Mouse (Mus musculus): ENCODE measurements around the gene Bcr. TPM values are rescaled to one million over a fixed set of nuclear protein-coding genes. Genes with fewer than 3 reads are reported as not detected.

Gene Bcr
- polyA plus RNA-seq, 1 experiment = 9.1 TPM

- Histone ChIP-seq H3K27ac (replicated peaks; ENCODE audit: low read depth, low read length) (no peak overlapping the region), H3K4me1 (ENCODE audit: control insufficient read depth, insufficient read depth, insufficient read length, low read length) (peaks cover 26% of the 10 kb centered on the region), H3K4me3 (ENCODE audit: insufficient read depth, low read depth, low read length) (no peak overlapping the region)
Observed at GRCm38 (mm10) chr10:75098446-75099183, 38.2 kb downstream of the Bcr start.

DNA sequence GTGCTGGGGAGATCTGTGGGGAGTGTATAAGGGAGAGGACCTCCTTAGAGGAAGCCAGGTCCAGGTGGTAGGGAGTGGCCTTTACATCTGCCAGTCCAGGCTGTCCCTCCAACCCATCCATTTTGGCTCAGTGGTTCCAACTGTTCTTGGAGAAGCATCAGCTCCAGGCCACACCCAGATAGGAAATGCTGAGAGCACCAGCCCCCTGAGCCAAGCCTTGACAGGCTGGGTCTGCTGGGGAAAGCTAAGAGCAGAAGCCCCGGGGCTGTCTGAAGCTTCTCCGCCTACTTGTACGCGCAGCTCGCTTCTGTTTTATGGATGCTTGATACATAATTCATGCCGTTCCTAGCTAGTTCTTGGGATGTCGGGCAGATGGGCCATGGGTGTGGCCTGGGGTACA, 39.9 kb downstream of the Bcr start:
- Histone ChIP-seq H3K4me3 (ENCODE audit: insufficient read depth, low read depth, low read length) (no peak overlapping the region), H3K4me1 (ENCODE audit: control insufficient read depth, insufficient read depth, insufficient read length, low read length) (peaks cover 37% of the 10 kb centered on the region), H3K27ac (replicated peaks; ENCODE audit: low read depth, low read length) (no peak overlapping the region)

- Histone ChIP-seq H3K4me3 (ENCODE audit: insufficient read depth, low read depth, low read length) (no peak overlapping the region), H3K4me1 (ENCODE audit: control insufficient read depth, insufficient read depth, insufficient read length, low read length) (peaks cover 36% of the 10 kb centered on the region), H3K27ac (replicated peaks; ENCODE audit: low read depth, low read length) (no peak overlapping the region)
Observed at GRCm38 (mm10) chr10:75103502-75103901, 43.1 kb downstream of the Bcr start.

DNA sequence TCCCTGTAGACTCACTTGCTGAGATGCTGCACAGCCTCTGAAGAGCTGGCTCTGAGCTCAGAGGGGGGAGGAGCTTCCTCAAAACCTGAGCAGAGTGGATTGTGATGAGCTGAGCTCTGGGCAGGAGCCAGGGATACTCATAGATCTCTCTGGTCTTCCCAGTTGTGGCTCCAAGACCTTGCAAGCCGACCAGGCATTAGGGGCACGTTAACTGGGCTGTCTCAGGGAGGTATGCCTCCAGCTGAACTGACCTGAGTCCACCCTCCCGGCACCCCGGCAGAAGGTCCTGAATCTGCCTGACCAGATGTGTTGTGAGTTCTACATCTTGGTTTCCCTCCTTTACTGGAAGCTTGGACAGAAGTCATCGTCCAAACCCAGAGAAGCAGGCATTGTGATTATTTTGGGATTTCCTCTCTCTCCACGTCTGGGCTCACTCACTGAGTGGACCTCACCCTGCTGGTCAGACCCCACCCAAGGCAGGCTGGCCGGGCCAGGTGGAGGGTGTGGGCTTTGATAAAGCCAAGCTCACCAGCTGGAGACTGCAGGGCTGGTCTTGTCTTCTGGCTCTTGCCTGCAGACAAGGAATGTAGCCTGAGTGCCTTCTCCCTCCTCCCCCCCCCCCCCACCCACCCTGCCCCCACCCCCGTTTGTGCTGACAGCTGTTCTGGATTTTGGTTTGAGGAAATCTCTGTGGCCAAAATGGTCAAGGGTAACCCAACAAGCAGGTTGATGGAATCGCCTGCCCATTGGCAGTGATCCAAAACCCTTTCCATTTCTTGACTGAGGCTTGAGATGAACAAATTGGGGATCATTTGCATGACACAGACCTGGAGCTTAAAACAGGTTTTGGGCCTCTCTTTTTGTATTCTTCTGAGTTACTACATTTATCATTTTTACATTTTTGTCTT, 44.1 kb downstream of the Bcr start:
- no peak overlapping the region for H3K4me3 ChIP-seq (ENCODE audit: insufficient read depth, low read depth, low read length)
- peak overlapping the region; percentile 71 for H3K27ac ChIP-seq (replicated peaks; ENCODE audit: low read depth, low read length)

GRCm38 (mm10) chr10:75105099-75105461, 44.7 kb downstream of the Bcr start:
- peak overlapping the region; percentile 65 for H3K27ac ChIP-seq (replicated peaks; ENCODE audit: low read depth, low read length)
- H3K4me3 ChIP-seq (ENCODE audit: insufficient read depth, low read depth, low read length) = no peak overlapping the region
- peaks cover 33% of the 10 kb centered on the region for H3K4me1 ChIP-seq (ENCODE audit: control insufficient read depth, insufficient read depth, insufficient read length, low read length)

More for the DNA sequence above, 44.1 kb downstream of the Bcr start:
- H3K4me1 ChIP-seq (ENCODE audit: control insufficient read depth, insufficient read depth, insufficient read length, low read length) = peaks cover 34% of the 10 kb centered on the region

DNA sequence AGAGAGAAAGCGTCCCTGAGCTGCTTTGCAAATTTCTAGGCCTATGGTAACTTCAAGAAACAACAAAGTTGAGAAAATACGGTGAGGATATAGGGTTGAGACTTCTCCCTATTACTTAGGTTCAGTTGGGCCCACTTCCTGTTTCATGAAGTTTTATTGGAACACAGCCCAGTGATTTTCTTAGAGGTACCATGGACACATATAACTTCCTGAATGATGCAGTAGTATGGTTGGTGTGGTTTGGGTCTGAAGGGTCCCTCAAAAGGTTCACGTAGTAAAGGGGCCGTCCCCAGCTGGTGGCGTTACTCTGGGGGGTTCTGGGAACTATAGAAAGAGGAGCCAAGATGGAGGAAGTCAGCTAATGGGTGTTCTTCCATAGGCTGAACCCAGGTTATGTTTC, 45.3 kb downstream of the Bcr start:
- no peak overlapping the region for H3K4me3 ChIP-seq (ENCODE audit: insufficient read depth, low read depth, low read length)
- H3K27ac ChIP-seq (replicated peaks; ENCODE audit: low read depth, low read length) = peak overlapping the region; percentile 65
- peaks cover 31% of the 10 kb centered on the region for H3K4me1 ChIP-seq (ENCODE audit: control insufficient read depth, insufficient read depth, insufficient read length, low read length)

DNA sequence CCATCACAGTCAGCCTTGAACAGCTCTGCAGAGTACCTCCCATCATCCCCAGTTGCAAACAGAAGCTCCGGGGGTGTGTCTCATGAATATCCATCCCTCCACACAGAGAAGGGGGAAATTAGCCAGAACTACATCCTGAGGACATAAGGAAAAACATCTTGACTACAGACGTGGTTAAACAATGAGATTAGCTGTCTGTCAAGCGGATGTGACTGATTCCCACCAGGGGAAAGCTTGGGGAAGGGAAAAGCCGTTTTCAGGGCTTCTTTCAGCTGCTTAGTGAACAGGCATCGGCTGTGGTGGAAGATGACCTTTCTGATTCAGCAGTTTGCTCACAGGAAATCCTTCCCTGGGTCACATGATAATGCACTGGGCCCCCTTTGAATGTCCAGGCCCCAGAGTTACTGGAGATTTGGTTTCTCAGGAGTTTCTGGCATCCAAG, 46.6 kb downstream of the Bcr start:
- Histone ChIP-seq H3K27ac (replicated peaks; ENCODE audit: low read depth, low read length) (peak overlapping the region; percentile 71), H3K4me3 (ENCODE audit: insufficient read depth, low read depth, low read length) (no peak overlapping the region), H3K4me1 (ENCODE audit: control insufficient read depth, insufficient read depth, insufficient read length, low read length) (peaks cover 31% of the 10 kb centered on the region)

GRCm38 (mm10) chr10:75108092-75108491, 47.7 kb downstream of the Bcr start:
- no peak overlapping the region for H3K4me3 ChIP-seq (ENCODE audit: insufficient read depth, low read depth, low read length)
- H3K4me1 ChIP-seq (ENCODE audit: control insufficient read depth, insufficient read depth, insufficient read length, low read length) = peaks cover 30% of the 10 kb centered on the region
- H3K27ac ChIP-seq (replicated peaks; ENCODE audit: low read depth, low read length) = no peak overlapping the region

DNA sequence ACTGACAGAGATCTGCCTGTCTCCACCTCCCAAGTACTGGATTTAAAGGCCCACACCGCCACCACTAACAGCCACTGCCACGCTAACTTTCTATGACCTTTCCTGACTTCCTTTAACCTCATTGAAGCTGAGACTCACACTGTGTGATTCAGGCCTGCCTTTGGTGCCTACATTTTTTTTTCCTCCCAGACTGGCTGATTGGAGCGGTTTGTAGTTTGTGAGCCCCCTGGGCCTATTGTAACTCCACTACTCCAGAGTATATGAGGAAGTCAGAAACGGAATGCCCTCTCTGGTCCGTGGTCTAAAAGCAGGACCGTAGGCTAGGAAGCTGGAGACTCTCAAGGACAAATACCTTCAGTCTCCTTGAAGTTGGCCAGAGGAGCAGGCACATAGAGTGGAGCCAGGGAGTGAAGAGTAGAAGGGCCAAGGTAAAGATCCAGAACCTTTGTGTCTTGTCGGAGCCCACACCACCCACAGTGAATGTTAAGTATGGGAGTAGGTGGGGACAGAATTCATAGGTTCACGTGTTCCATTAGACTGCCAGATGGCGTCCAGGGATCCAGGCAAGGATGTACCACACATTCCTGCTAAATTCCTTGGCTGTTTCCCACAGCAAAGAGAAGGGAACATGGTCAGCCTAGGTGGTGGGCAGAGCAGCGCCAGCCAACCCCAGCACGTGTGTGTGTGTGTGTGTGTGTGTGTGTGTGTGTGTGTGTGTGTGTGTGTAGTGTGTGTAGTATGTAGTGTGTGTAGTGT, 51.2 kb downstream of the Bcr start:
- no peak overlapping the region for H3K27ac ChIP-seq (replicated peaks; ENCODE audit: low read depth, low read length)
- peaks cover 5% of the 10 kb centered on the region; the same call in 1 of the 2 replicates for H3K4me1 ChIP-seq (ENCODE audit: control insufficient read depth, insufficient read depth, insufficient read length, low read length)
- H3K4me3 ChIP-seq (ENCODE audit: insufficient read depth, low read depth, low read length) = no peak overlapping the region

DNA sequence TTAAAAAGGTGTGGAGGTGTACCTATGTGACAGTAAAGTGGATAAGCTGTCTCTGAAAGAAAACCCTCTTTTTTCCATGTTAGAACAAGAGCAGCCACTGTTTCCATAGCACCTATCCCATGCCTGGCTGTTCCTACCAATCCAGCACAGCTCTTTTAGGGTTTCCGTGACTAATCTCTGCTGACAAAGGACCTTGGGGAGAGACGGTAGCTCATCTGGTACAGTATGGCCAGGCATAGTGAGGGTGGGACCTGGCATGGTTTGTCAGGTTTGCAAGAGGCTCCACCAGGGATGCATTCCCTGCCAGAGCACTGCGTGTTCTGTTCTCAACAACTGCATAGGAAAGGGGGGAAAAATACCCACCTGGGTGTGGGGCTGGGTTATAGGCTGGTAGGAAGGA, 52.0 kb downstream of the Bcr start:
- H3K4me3 ChIP-seq (ENCODE audit: insufficient read depth, low read depth, low read length) = no peak overlapping the region
- H3K4me1 ChIP-seq (ENCODE audit: control insufficient read depth, insufficient read depth, insufficient read length, low read length) = 0 out of 2 replicates have a peak, but pooled peaks cover 8% of the 10 kb centered on the region
- H3K27ac ChIP-seq (replicated peaks; ENCODE audit: low read depth, low read length) = no peak overlapping the region

- H3K4me3 ChIP-seq (ENCODE audit: insufficient read depth, low read depth, low read length) = no peak overlapping the region
Observed at GRCm38 (mm10) chr10:75113620-75114019, 53.2 kb downstream of the Bcr start.

GRCm38 (mm10) chr10:75115240-75115639, 54.8 kb downstream of the Bcr start:
- no peak overlapping the region for H3K4me3 ChIP-seq (ENCODE audit: insufficient read depth, low read depth, low read length)
- no peak overlapping the region for H3K27ac ChIP-seq (replicated peaks; ENCODE audit: low read depth, low read length)
- H3K4me1 ChIP-seq (ENCODE audit: control insufficient read depth, insufficient read depth, insufficient read length, low read length) = peaks cover 16% of the 10 kb centered on the region; the same call in 1 of the 2 replicates

More at GRCm38 (mm10) chr10:75113620-75114019, 53.2 kb downstream of the Bcr start:
- no peak overlapping the region for H3K27ac ChIP-seq (replicated peaks; ENCODE audit: low read depth, low read length)
- H3K4me1 ChIP-seq (ENCODE audit: control insufficient read depth, insufficient read depth, insufficient read length, low read length) = peaks cover 11% of the 10 kb centered on the region; the same call in 1 of the 2 replicates

GRCm38 (mm10) chr10:75116842-75117457, 56.6 kb downstream of the Bcr start:
- Histone ChIP-seq H3K4me1 (ENCODE audit: control insufficient read depth, insufficient read depth, insufficient read length, low read length) (peaks cover 19% of the 10 kb centered on the region), H3K27ac (replicated peaks; ENCODE audit: low read depth, low read length) (no peak overlapping the region), H3K4me3 (ENCODE audit: insufficient read depth, low read depth, low read length) (no peak overlapping the region)

- no peak overlapping the region for H3K27ac ChIP-seq (replicated peaks; ENCODE audit: low read depth, low read length)
- H3K4me1 ChIP-seq (ENCODE audit: control insufficient read depth, insufficient read depth, insufficient read length, low read length) = peaks cover 19% of the 10 kb centered on the region
- no peak overlapping the region for H3K4me3 ChIP-seq (ENCODE audit: insufficient read depth, low read depth, low read length)
Observed at GRCm38 (mm10) chr10:75118444-75118843, 58.1 kb downstream of the Bcr start.

All from brown adipose tissue, adult 24 weeks (tissue).